Mouse (Mus musculus) adrenal gland, adult 8-10 months (tissue): ENCODE measurements around the gene Ttc23. TPM values are rescaled to one million over a fixed set of nuclear protein-coding genes. Genes with fewer than 3 reads are reported as not detected.

Experiments
- microRNA-seq, 2 experiments: library from miRNA; unstranded; fragments of <30 nt; microRNA quantifications; one replicate each; pipeline ENCODE4 v1.2.0; 2022
- total RNA-seq, 4 experiments: library from RNA; stranded (reverse); gene quantifications; 2 replicates each; pipeline ENCODE4 v1.2.4; 2022

Ttc23 gene
- total RNA-seq, 4 experiments from 2014 or later: 41.4 to 55.0 (median 44.1) TPM

Small RNA genes within 50 kb of the gene (microRNA-seq; reads per million reads assigned to microRNA genes)
- gene Gm23844: 0 reads per million in 2 experiments

Other genes with a start within 250 kb of the Ttc23 start
- 10 to 100 TPM; 24.7 to 32.5 (median 27.5) TPM for gene Lrrc28, start 2.1 kb upstream of the Ttc23 start, total RNA-seq
- 10 to 100 TPM; 10.1 to 18.0 (median 12.0) TPM for gene Synm, start 112.3 kb downstream of the Ttc23 start, total RNA-seq